Mouse (Mus musculus) gastrocnemius, postnatal 36 days (tissue): ENCODE data around the gene Cebpg. TPM values are rescaled to one million over a fixed set of nuclear protein-coding genes. Genes with fewer than 3 reads are reported as not detected.

Experiments used
- DNase-seq, 2 experiments: peaks; one replicate each; pipeline ENCODE4 v3.0.0; 2022
- intact Hi-C: fragments of 180-260 bp; cut with DNase I; formaldehyde crosslinking; loops from one replicate; pipeline ENCODE4 v1.15.1; 2025
- microRNA-seq, 2 experiments: library from miRNA; unstranded; fragments of <30 nt; microRNA quantifications; one replicate each; pipeline ENCODE4 v1.2.0; 2021
- total RNA-seq, 2 experiments: library from RNA; stranded (reverse); gene quantifications; 2 replicates each; pipeline ENCODE4 v1.2.3; 2021

The Cebpg gene
- total RNA-seq, 2 experiments from 2014 or later, result 36.9 to 38.0 TPM

- no peak for DNase-seq
- intact Hi-C loops, result loop anchor here (10.0 kb wide), 1 partner anchor 354 kb away; no protein-coding TSS in a partner anchor
Observed at GRCm38 (mm10) chr7:35028559-35028958, 27.8 kb downstream of the Cebpg start.

DNA sequence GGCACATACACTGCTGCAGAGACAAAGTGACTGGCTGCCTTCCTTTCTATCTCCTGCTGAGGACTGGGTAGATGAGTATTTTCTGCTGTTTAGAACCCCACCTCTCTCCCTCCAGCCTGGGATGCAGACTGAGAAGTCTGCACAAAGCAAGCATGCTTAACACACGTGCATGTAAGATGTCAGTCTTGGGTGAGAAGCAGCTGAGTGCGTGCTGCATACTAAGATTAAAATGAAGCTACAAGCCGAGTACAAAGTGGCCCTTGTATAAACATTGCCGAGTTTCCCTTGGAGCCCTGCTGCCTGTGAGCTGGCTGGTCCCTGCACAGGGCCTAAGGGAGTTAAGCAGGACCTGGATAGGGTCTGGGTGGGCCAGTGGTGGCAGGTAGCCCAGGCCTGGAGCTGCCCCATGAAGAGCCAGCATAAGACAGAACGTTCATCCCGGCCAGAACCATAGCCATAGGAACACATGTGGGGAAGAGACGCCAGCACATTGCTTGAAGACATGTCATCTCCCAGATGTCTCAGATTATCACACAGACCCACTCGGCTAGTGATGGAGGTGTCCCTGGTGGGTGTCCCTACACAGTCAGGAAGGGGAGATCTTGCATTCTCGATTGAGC, 28.5 kb downstream of the Cebpg start:
- intact Hi-C loops, result loop anchor here (2.0 to 10.0 kb wide), 3 partner anchors 91 to 353 kb away; partner anchors contain the start of gene Cebpa
- no peak for DNase-seq

- no peak for DNase-seq
- intact Hi-C loops, result loop anchor here (2.0 to 10.0 kb wide), 3 partner anchors 92 to 352 kb away; partner anchors contain the start of gene Cebpa
Observed at GRCm38 (mm10) chr7:35026838-35027291, 29.5 kb downstream of the Cebpg start.

- DNase-seq, result peak in 1 of 2 experiments; percentile 3
- intact Hi-C loops, result loop anchor here (2.0 to 10.0 kb wide), 3 partner anchors 93 to 351 kb away; partner anchors contain the start of gene Cebpa
Observed at GRCm38 (mm10) chr7:35026276-35026630, 30.1 kb downstream of the Cebpg start.

DNA sequence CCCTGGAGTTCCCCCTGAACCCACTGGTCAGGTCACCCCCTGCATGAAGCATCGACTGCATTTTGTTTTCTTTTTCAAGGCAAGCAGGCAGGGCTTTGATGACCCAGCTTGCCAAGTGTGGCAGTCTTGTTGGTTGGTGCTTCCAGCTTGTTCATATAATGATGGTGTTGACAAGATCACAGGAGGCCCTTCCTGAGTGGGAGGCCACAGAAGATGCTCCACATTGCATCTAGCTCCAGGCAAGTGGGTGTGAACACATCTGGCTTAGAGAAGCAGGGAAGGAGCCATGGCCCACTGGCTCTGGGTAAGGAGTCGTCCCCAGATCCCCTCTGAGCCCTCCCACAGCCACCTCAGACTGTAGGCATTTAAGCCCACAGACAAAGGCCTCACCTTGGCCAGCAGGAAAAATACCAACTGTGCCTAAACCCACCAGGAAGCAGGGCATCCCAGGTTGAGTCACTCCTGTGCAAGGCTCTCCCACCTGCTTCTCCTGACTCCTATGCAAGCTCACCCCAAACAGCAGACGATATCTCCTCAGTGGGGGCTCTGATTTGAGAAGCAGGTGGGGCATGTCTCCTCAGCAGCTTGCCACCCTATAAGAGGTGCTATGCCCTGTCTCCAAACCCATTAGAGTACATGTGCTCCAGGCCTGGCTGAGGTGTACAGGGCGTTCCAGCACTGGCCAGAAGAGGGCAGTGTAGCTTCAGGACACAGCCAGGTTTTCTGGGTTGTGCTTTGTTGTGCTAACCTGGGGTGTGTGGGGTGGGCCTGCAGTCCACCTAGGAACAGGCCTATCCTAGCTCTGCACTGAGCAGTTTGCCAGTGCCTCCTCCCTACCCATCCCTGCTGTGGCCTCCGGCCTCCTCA, 30.7 kb downstream of the Cebpg start:
- peak; percentile 76 to 82 for DNase-seq
- intact Hi-C loops, result loop anchor here (1.0 to 10.0 kb wide), 4 partner anchors 93 to 351 kb away; partner anchors contain the start of gene Cebpa

GRCm38 (mm10) chr7:35024426-35024825, 31.9 kb downstream of the Cebpg start:
- intact Hi-C loops, result loop anchor here (10.0 kb wide), 1 partner anchor 350 kb away; no protein-coding TSS in a partner anchor
- no peak for DNase-seq

DNA sequence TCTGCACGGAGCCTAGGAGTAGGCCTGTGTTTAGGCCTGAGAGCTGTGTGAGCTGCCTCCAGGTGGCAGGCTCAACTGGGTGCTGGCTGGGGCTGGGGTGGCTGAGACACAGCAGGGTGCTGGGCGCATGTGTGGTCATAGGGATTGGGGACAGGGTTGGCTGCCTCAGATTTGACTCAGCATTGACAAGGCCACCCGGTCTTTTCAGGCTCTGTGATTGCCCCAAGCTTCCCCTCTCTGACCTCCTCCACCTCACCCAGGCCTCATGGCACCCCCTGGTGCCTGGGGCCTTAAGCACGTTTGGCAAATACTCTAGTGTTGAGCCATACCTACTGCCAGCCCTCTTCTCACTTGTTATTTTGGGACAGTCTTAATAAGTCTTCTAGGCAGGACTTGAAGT, 33.1 kb downstream of the Cebpg start:
- no peak for DNase-seq
- intact Hi-C loops, result loop anchor here (10.0 kb wide), 1 partner anchor 348 kb away; no protein-coding TSS in a partner anchor

DNA sequence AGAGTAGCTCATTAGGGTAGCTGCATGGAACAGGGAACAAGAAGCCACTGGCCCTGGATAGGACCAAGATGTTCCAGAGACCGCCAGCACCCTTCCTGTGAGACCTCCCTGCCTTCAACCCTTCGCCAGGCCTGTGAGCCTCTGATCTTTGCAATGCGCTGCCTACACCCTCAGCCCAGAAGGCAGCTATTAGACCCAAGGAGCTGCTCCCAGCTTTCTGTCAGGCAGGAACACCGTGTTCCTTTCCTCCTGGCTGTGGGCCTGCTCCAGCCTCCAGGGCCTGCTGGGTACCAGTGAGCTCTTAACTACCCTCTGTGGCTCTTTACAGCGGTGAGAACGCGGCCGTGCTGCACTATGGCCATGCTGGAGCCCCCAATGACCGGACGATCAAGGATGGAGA, 35.0 kb downstream of the Cebpg start:
- intact Hi-C loops, result loop anchor here (10.0 kb wide), 1 partner anchor 347 kb away; no protein-coding TSS in a partner anchor
- DNase-seq, result no peak

GRCm38 (mm10) chr7:35015252-35015651, 41.1 kb downstream of the Cebpg start:
- no peak for DNase-seq
- intact Hi-C loops, result no loop called here

- intact Hi-C loops, result no loop called here
- DNase-seq, result no peak
Observed at GRCm38 (mm10) chr7:35013228-35013627, 43.1 kb downstream of the Cebpg start.

DNA sequence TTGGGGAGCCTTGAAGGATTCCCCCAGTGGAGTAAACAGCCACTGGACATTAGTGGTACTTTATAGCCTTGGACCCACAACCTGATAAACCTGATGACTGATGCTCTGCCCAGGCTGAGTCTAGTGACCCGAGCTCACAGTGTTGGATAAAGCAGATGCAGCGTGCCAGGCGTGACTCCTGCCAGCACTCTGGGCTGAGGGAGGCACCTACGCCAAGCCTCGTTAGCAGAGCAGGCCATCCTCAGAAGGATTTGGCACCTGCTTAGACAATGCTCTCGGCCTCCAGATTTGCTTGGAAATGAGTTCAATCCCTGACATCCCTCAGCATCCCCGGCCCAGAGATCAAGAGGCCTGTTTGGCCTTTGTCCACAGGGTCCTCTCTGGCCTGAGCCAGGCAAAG, 49.7 kb downstream of the Cebpg start:
- DNase-seq, result no peak
- intact Hi-C loops, result no loop called here

DNA sequence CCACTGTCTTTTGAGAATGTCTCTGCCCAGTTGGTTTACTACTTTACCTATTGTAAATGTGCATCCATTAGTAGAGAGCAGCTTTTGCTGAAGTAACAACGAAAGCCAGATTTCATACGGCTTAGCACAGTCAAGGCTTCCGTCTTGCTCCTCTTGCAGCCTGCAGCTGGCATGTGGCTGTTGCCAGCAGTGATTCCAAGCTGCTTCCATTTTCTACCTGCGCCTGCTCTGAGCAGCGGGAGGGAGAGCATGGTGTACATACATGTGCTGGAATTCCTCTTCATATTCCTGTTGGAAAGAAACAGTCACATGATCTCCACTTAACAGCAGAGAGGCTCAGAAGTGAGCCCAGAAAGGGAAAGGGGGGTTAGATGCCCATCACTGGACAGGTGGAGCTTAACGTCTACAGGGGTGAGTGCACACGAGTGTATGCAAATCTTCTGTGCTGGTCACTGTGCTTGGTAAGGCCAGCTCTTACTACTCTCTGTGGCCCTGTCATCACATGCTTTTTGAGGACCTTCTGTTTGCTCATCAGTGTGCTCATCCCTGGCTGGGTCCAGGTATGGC, 53.1 kb downstream of the Cebpg start:
- no peak for DNase-seq
- intact Hi-C loops, result no loop called here

- intact Hi-C loops, result no loop called here
- DNase-seq, result peak in 1 of 2 experiments; percentile 35
Observed at GRCm38 (mm10) chr7:35000839-35001238, 55.5 kb downstream of the Cebpg start.

Small RNAs within 50 kb of the gene (microRNA-seq; reads per million reads assigned to microRNA genes)
- gene Gm25033, result 0 reads per million in 2 experiments

Other genes starting within 250 kb of the Cebpg start
- gene Chst8, start 243.9 kb downstream of the Cebpg start, total RNA-seq, result under 1 TPM; 0.44 to 0.69 TPM
- gene Pepd, start 144.2 kb downstream of the Cebpg start, total RNA-seq, result 10 to 100 TPM; 25.6 to 27.0 TPM
- gene Cebpa, start 62.7 kb upstream of the Cebpg start, total RNA-seq, result 1 to 10 TPM; 4.0 to 5.8 TPM
- under 1 TPM; 0.51 to 0.69 TPM for gene Slc7a10, start 129.8 kb upstream of the Cebpg start, total RNA-seq
- gene Lrp3, start 158.9 kb upstream of the Cebpg start, total RNA-seq, result 1 to 10 TPM; 7.8 to 9.2 TPM